Mouse (Mus musculus) megakaryocyte, embryonic 14.5 days (primary cell): ENCODE measurements around the gene AI481877.

ENCODE experiments used
- FLI1 ChIP-seq: IDR thresholded peaks from 2 replicates; pipeline ENCODE4 v1.6.1; 2012; ENCODE audit warnings: low read length, inconsistent platforms, mixed read lengths
- GATA1 ChIP-seq: IDR thresholded peaks from 3 replicates; pipeline ENCODE4 v1.6.1; 2012; ENCODE audit warnings: mixed read lengths, low read length, inconsistent platforms, borderline replicate concordance

GRCm38 (mm10) chr4:59051081-59051480, 87.7 kb downstream of the AI481877 start:
- TF ChIP-seq GATA1 (no peak), FLI1 (no peak)
